Mouse (Mus musculus): ENCODE measurements at regions not wholly inside any gene's neighbourhood (a gene's known extent, or its start where the extent isn't known, plus 50 kb on each side); places are given as distances from the start of the nearest gene placed in this dataset.

- peak; percentile 34 to 55 for DNase-seq (ENCODE audit: low spot score in 2 of 2)
Observed at GRCm38 (mm10) chr1:26909926-26910665, 222.8 kb upstream of the 4931408C20Rik start.

GRCm38 (mm10) chr1:26902306-26902705, 215.0 kb upstream of the 4931408C20Rik start:
- DNase-seq (ENCODE audit: low spot score in 2 of 2): peak in 1 of 2 experiments; percentile 35

- no peak for DNase-seq (ENCODE audit: low spot score in 2 of 2)
Observed at GRCm38 (mm10) chr1:26857433-26857832, 170.2 kb upstream of the 4931408C20Rik start.

GRCm38 (mm10) chr1:26853802-26854201, 166.5 kb upstream of the 4931408C20Rik start:
- DNase-seq (ENCODE audit: low spot score in 2 of 2): peak in 1 of 2 experiments; percentile 43

- no peak for DNase-seq (ENCODE audit: low spot score in 2 of 2)
Observed at GRCm38 (mm10) chr1:26809259-26809658, 122.0 kb upstream of the 4931408C20Rik start.

- DNase-seq (ENCODE audit: low spot score in 2 of 2): no peak
Observed at GRCm38 (mm10) chr1:26765076-26765475, 77.8 kb upstream of the 4931408C20Rik start.
